Mouse (Mus musculus) heart, postnatal 0 days (tissue): Measurements from ENCODE around the gene Serinc4.

Experiments used
- CTCF ChIP-seq: IDR thresholded peaks from 2 replicates; pipeline ENCODE4 v1.5.1; 2016; ENCODE audit warnings: antibody characterized with exemption, control low read depth, low read depth
- EP300 ChIP-seq: IDR thresholded peaks from 2 replicates; pipeline ENCODE4 v1.6.1; 2016; ENCODE audit warnings: antibody characterized with exemption, low read depth

GRCm38 (mm10) chr2:121455534-121455933, 1.0 kb downstream of the Serinc4 start:
- TF ChIP-seq CTCF (no peak), EP300 (no peak)
